Mouse (Mus musculus): Measurements from ENCODE around the gene Cldn10.

Cldn10 gene

GRCm38 (mm10) chr14:118868102-118868724 lies 80.5 kb downstream of the Cldn10 start:
- DNase-seq: no peak

- no peak for DNase-seq
Measured at GRCm38 (mm10) chr14:118869712-118870111, 82.0 kb downstream of the Cldn10 start.

- DNase-seq: no peak
Measured at GRCm38 (mm10) chr14:118874126-118874525, 86.4 kb downstream of the Cldn10 start.

- DNase-seq: no peak
Measured at GRCm38 (mm10) chr14:118874786-118875415, 87.2 kb downstream of the Cldn10 start.

- no peak for DNase-seq
Measured at GRCm38 (mm10) chr14:118878346-118878910, 90.7 kb downstream of the Cldn10 start.

- no peak for DNase-seq
Measured at GRCm38 (mm10) chr14:118880696-118881095, 93.0 kb downstream of the Cldn10 start.

- peak; percentile 22 for DNase-seq
Measured at GRCm38 (mm10) chr14:118883344-118884249, 95.9 kb downstream of the Cldn10 start.

- DNase-seq: no peak
Measured at GRCm38 (mm10) chr14:118884250-118884556, 96.5 kb downstream of the Cldn10 start.

GRCm38 (mm10) chr14:118890101-118890500 lies 102.4 kb downstream of the Cldn10 start:
- peak; percentile 86 for DNase-seq

- DNase-seq: no peak
Measured at GRCm38 (mm10) chr14:118895228-118895627, 107.5 kb downstream of the Cldn10 start.

GRCm38 (mm10) chr14:118895655-118896054 lies 107.9 kb downstream of the Cldn10 start:
- no peak for DNase-seq

GRCm38 (mm10) chr14:118899940-118900339 lies 112.2 kb downstream of the Cldn10 start:
- no peak for DNase-seq

GRCm38 (mm10) chr14:118900911-118901310 lies 113.2 kb downstream of the Cldn10 start:
- no peak for DNase-seq

GRCm38 (mm10) chr14:118903397-118903796 lies 115.7 kb downstream of the Cldn10 start:
- peak; percentile 43 for DNase-seq

- DNase-seq: no peak
Measured at GRCm38 (mm10) chr14:118903867-118904562, 116.3 kb downstream of the Cldn10 start.

GRCm38 (mm10) chr14:118907592-118907991 lies 119.9 kb downstream of the Cldn10 start:
- DNase-seq: no peak

- no peak for DNase-seq
Measured at GRCm38 (mm10) chr14:118909872-118910271, 122.2 kb downstream of the Cldn10 start.

GRCm38 (mm10) chr14:118910332-118911222 lies 122.9 kb downstream of the Cldn10 start:
- DNase-seq: peak; percentile 50

- peak; percentile 47 for DNase-seq
Measured at GRCm38 (mm10) chr14:118911521-118911920, 123.8 kb downstream of the Cldn10 start.

- no peak for DNase-seq
Measured at GRCm38 (mm10) chr14:118913651-118914050, 125.9 kb downstream of the Cldn10 start.

GRCm38 (mm10) chr14:118919025-118919424 lies 131.3 kb downstream of the Cldn10 start:
- no peak for DNase-seq

- DNase-seq: no peak
Measured at GRCm38 (mm10) chr14:118920654-118921053, 132.9 kb downstream of the Cldn10 start.

Measured in layer of hippocampus, adult 9-11 months (tissue).